Mouse (Mus musculus) right cerebral cortex, postnatal 36 days (tissue): ENCODE measurements around the gene Fgd6.

Experiments
- DNase-seq, 2 experiments: peaks; one replicate each; pipeline ENCODE4 v3.0.0; 2022; ENCODE audit warnings: low spot score in 2 of 2, mixed read lengths in 1 of 2

The Fgd6 gene

GRCm38 (mm10) chr10:94134535-94135390 lies 99.0 kb downstream of the Fgd6 start:
- DNase-seq, result no peak

GRCm38 (mm10) chr10:94138890-94139482 lies 103.2 kb downstream of the Fgd6 start:
- DNase-seq, result no peak

DNA sequence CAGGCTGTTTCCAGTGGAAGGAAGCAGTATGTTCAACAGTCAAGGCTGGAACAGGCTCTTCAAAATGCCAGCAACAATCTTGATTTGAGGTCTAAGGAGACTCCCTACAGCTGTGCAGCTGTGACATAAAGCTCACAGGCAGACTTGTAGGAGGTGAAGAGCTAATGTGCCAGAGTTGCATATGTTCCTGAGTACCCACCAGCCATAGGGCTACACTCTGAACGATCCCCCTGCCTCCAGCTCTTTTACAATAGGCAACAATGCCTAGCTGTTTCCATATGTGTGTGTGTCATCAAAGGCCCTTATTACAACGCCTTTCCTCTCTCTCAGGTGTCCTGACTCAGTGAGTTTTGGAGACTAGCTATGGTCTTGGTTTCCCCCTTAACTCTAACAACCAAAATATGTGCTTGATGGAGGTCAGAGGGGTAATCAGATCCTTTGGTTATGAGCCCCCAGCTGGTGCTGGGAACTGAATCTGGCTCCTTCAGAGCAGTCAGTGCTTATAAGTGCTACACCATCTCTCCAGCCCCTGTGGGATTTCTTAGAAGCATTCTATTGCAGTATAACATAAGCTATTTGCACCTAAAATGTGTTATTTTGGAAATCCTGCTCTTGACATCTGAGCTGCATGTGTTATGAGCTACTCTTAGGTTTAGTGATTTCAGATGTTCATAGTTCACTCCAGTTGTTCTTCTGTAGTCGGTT lies 104.6 kb downstream of the Fgd6 start:
- DNase-seq, result no peak

DNA sequence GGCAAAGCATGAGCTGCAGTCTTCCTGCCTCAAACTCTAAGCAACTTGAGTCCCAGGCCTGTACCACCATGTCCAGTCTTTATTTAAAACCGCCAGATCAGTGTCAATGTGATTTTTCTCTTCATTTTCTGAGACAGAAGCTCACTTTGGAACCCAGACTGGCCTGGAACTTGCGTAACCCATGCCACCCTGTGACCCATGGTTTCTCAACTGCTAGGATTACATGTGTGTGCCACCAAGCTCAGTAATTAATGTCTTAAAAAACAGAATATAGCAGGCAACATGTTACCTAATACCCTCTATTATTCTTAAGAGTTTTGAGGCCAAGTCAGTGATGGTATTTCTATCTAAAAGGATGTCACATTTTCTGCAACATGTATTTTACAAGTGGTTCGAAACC lies 106.6 kb downstream of the Fgd6 start:
- no peak for DNase-seq

DNA sequence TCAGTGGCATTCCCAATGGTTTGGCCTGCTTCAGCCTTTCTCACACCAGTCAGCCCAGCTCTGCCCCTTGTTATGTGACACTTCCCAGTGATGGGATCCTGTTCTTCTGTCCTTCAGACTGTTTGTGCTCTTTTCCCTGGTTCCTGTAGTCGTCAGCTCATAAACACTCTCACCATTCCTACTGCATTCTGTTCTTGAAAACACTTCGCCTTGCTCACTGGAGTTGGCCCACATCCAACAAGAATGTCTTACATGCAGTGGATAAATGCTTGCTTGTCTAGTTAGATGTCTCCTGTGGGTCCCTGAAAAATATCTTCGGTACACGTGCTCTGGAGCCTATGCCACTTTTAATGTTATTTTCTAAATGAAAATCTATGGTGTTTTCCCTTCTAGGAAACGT lies 108.8 kb downstream of the Fgd6 start:
- DNase-seq, result no peak

DNA sequence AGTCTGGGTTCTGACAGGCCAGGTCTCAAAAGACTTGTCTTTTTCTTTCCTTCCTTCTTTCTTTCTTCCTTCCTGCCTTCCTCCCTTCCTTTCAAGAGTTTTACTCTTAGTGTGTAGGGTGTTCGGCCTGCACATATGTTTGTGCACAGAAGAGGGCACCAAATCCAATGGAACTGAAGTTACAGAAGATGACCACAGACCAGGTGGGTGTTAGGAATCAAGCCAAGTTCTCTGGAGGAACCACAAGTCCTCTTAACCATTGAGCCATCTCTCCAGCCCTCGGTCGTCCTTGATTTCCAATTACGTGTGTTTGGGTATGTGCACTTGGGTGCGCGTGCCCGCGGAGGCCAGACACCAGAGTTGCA lies 111.6 kb downstream of the Fgd6 start:
- no peak for DNase-seq

GRCm38 (mm10) chr10:94147756-94148531 lies 112.1 kb downstream of the Fgd6 start, which contains the start of gene Nr2c1:
Gene Nr2c1, plus strand, starts transcription at chr10:94148023.
- peak; percentile 88 to 89 for DNase-seq

- no peak for DNase-seq
These were observed 115.7 kb downstream of the Fgd6 start for GRCm38 (mm10) chr10:94151488-94151887.

- no peak for DNase-seq
These were observed 118.0 kb downstream of the Fgd6 start for GRCm38 (mm10) chr10:94153841-94154240.

DNA sequence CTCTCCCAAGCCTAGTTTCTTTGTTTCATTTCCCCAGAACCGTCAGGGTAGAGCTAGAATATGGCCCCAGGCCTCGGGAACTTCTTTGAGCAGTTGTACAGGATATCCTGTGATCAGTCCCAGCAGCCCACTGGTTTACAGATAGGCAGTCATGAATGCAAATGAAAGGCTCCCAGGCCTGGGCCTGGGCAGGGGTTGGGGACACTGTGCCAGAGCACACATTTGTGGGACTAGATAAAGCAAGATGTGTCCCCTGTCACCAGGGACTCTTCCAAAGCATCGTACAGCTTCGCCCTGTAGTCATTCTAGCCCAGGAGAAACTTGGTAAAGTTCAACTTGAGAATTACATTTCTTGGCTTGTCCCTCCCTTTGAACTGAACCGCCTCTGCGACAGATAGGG lies 123.2 kb downstream of the Fgd6 start:
- DNase-seq, result no peak

GRCm38 (mm10) chr10:94159406-94159805 lies 123.6 kb downstream of the Fgd6 start:
- no peak for DNase-seq

- DNase-seq, result no peak
These were observed 125.4 kb downstream of the Fgd6 start for GRCm38 (mm10) chr10:94161051-94161765.

GRCm38 (mm10) chr10:94162031-94162430 lies 126.2 kb downstream of the Fgd6 start:
- DNase-seq, result no peak

- DNase-seq, result no peak
These were observed 128.5 kb downstream of the Fgd6 start for GRCm38 (mm10) chr10:94164104-94164845.

- no peak for DNase-seq
These were observed 129.6 kb downstream of the Fgd6 start for GRCm38 (mm10) chr10:94165426-94165825.

GRCm38 (mm10) chr10:94167051-94167750 lies 131.4 kb downstream of the Fgd6 start:
- no peak for DNase-seq

- DNase-seq, result no peak
These were observed 135.8 kb downstream of the Fgd6 start for GRCm38 (mm10) chr10:94171440-94172130.

DNA sequence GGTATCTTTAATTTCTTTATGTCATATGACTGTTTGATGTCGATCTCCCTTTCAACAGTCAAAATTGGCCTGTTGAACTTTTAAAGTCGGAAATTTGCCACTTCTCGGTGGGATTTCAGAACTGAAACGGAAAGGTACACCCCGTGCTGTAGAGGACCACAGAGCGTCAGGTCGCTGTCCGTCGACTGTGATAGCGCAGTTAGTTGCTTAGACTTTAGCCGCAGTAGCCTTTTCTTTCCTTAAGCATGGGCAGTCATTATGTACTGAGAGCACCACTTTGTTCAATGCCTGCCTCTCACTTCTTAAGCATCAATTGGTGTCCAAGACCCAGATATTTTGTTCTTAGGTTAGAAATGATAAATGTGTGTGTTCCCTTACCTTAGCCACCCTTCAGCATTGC lies 136.3 kb downstream of the Fgd6 start:
- DNase-seq, result no peak

DNA sequence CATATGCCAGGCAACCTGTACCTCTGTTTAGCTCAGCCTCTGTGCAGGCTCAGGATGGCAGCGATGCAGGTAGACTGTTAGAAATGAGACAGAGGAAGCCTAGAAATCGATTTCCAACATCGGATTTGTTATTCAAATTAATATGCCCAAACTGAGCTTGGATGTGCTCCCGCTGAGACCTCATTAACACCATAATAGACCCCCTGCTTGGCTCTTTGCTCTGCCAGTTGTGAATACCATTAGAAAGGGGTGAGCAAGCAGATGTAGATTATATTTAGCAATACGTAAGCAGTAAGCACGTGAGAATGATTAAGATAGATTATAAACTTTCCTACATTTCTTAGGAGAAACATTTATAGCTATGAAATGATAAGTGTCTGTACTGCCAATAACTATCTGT lies 136.9 kb downstream of the Fgd6 start:
- DNase-seq, result no peak
